Mouse (Mus musculus) liver, postnatal 0 days (tissue): ENCODE measurements around the gene Ndufb2.

Experiments used
- CTCF ChIP-seq: sonication (generic); IDR thresholded peaks from 2 replicates; pipeline ENCODE4 v1.5.1; 2016; ENCODE audit warnings: antibody characterized with exemption, low read depth
- EP300 ChIP-seq: IDR thresholded peaks from 2 replicates; pipeline ENCODE4 v1.6.1; 2016; ENCODE audit warnings: antibody characterized with exemption, low read depth, mild to moderate bottlenecking

GRCm38 (mm10) chr6:39554888-39555647 is 37.3 kb upstream of the Ndufb2 start:
- TF ChIP-seq EP300 (no peak; the same call in 1 of the 2 replicates), CTCF (no peak)
